Mouse (Mus musculus) liver, embryonic 15.5 days (tissue): ENCODE measurements at regions not wholly inside any gene's neighbourhood (a gene's known extent, or its start where the extent isn't known, plus 50 kb on each side); places are given as distances from the start of the nearest gene placed in this dataset.

Experiments used
- ATAC-seq: fragments of 200-750 bp; cut with Nextera tagmentation; 2 replicates; pipeline ENCODE4 v1.8.0; 2017; ENCODE audit warnings: moderate number of reproducible peaks, mild to moderate bottlenecking, moderate library complexity; ENCODE audit not compliant: insufficient read depth
- H3K27ac ChIP-seq: fragments of 300-500 bp; sonication (generic); replicated peaks from 2 replicates; pipeline ENCODE4 v1.5.1; 2015; ENCODE audit warnings: mild to moderate bottlenecking, inconsistent platforms
- H3K27me3 ChIP-seq: fragments of 300-500 bp; sonication (generic); 2 replicates; pipeline ENCODE4 v1.6.1; 2015; ENCODE audit warnings: mild to moderate bottlenecking, inconsistent platforms
- H3K36me3 ChIP-seq: fragments of 300-500 bp; sonication (generic); replicated peaks from 2 replicates; pipeline ENCODE4 v1.6.1; 2015; ENCODE audit warnings: moderate library complexity, mild to moderate bottlenecking, inconsistent platforms
- H3K4me1 ChIP-seq: fragments of 300-500 bp; sonication (generic); replicated peaks from 2 replicates; pipeline ENCODE4 v1.6.1; 2015; ENCODE audit warnings: inconsistent platforms
- H3K4me2 ChIP-seq: fragments of 300-500 bp; sonication (generic); 2 replicates; pipeline ENCODE4 v1.6.1; 2015; ENCODE audit warnings: moderate library complexity, mild to moderate bottlenecking, inconsistent platforms
- H3K4me3 ChIP-seq: fragments of 300-500 bp; sonication (generic); replicated peaks from 2 replicates; pipeline ENCODE4 v1.5.1; 2015; ENCODE audit warnings: mild to moderate bottlenecking, inconsistent platforms
- H3K9ac ChIP-seq: fragments of 300-500 bp; sonication (generic); 2 replicates; pipeline ENCODE4 v1.6.1; 2015; ENCODE audit warnings: moderate library complexity, mild to moderate bottlenecking, inconsistent platforms
- H3K9me3 ChIP-seq: fragments of 300-500 bp; sonication (generic); replicated peaks from 2 replicates; pipeline ENCODE4 v1.6.1; 2016; ENCODE audit warnings: inconsistent platforms
- WGBS: fragments of 180-500 bp; shearing (Covaris S2); methylation state at CpG from one replicate; pipeline ENCODE4 v1.1.7; 2015; ENCODE audit warnings: mixed read lengths; ENCODE audit not compliant: insufficient replicate concordance; 5-methylcytosine and 5-hydroxymethylcytosine counted together

- no peak overlapping the region for H3K27ac ChIP-seq
- H3K9me3 ChIP-seq, result no peaks in the 10 kb centered on the region
- no peak overlapping the region for H3K4me3 ChIP-seq
- no peak overlapping the region for H3K9ac ChIP-seq
- WGBS, result 72% methylated on average over 6 of the region's 6 CpGs
- H3K36me3 ChIP-seq, result no peaks in the 10 kb centered on the region
- H3K4me1 ChIP-seq, result no peaks in the 10 kb centered on the region
- no peak overlapping the region for H3K4me2 ChIP-seq
- no peak for ATAC-seq
- no peaks in the 10 kb centered on the region for H3K27me3 ChIP-seq
Observed at GRCm38 (mm10) chr11:113009376-113009775, 227.4 kb downstream of the Sox9 start.

GRCm38 (mm10) chr11:113010906-113011305 is 228.9 kb downstream of the Sox9 start:
- H3K9me3 ChIP-seq, result no peaks in the 10 kb centered on the region
- WGBS, result 71% methylated on average over 5 of the region's 5 CpGs

DNA sequence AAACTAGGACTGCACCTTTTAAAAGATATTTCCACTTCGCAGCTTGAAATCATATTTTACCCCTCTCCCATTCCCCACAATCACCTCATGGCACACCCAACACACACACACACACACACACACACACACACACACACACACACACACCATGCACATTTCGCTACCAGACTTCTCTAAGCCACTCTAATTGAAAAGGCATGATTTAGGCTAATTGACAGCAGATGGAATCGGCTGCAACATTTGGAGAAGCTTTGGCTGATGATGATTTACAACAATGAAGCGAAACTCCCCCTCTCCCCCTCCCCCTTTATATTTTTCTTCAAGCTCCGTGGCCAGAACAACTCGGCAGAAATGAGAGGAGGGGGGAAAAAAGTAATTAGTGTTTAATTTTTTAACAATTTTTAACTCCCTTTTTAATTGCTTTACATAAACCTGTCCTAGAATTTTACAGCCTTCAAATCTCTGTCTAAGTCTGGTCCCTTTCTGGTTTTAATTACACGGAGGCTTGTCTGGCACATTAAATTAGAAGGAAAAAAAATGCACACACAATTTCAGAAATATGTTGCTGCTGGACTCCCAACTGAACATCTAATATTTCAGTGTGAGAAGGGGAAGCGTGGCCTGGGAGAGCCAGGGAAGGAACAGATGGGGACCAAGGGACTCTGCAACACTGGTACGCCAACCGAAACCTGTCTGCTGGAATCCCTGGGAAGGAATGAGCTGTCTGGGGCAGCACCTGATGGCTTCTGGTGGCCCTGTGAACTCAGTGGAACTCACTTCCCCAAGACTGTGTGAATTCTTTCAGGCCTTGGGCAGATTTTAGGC is 232.4 kb downstream of the Sox9 start:
- no peaks in the 10 kb centered on the region for H3K9me3 ChIP-seq
- H3K36me3 ChIP-seq, result no peaks in the 10 kb centered on the region
- WGBS, result 58% methylated on average over 10 of the region's 10 CpGs
- no peak overlapping the region for H3K9ac ChIP-seq
- no peaks in the 10 kb centered on the region for H3K4me1 ChIP-seq
- H3K27ac ChIP-seq, result no peak overlapping the region
- no peaks in the 10 kb centered on the region for H3K27me3 ChIP-seq
- H3K4me3 ChIP-seq, result no peak overlapping the region
- no peak for ATAC-seq
- H3K4me2 ChIP-seq, result no peak overlapping the region

More at GRCm38 (mm10) chr11:113010906-113011305, 228.9 kb downstream of the Sox9 start:
- Histone ChIP-seq H3K27me3 (no peaks in the 10 kb centered on the region), H3K4me1 (no peaks in the 10 kb centered on the region), H3K4me2 (no peak overlapping the region), H3K4me3 (no peak overlapping the region), H3K9ac (no peak overlapping the region), H3K27ac (no peak overlapping the region), H3K36me3 (no peaks in the 10 kb centered on the region)
- ATAC-seq, result no peak

DNA sequence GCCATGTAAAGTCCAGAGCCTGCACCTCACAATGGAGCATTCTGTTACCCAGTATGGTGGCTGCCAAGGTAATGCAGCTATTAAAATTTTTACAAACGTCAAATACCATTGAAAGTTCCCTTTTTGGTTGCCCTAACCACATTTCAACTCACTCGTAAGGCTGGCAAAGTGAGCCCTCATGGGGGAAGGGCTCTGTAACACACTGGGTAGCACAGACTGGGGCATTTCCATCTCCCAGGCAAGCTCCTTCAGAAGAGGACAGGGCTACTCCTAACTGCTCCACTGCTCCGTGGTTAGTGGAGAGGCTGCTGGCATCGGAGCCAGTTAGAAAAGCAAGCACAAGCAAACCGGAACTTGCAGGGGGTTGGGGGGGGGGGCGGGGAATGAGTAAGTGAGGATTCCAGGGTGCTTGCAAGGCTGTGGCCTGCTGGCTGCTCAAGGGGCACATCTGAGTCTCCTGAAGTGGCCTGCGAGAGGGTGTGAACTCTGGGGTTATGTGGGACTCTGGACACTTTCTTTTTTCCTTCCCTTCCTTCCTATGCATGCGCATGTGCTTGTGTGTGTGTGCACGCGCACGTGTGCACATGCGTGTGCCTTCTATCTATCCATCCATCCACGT is 233.8 kb downstream of the Sox9 start:
- Histone ChIP-seq H3K4me3 (no peak overlapping the region), H3K4me2 (no peak overlapping the region), H3K9ac (no peak overlapping the region), H3K27ac (no peak overlapping the region), H3K9me3 (no peaks in the 10 kb centered on the region), H3K4me1 (no peaks in the 10 kb centered on the region), H3K36me3 (no peaks in the 10 kb centered on the region), H3K27me3 (no peaks in the 10 kb centered on the region)
- 43% methylated on average over 13 of the region's 13 CpGs for whole genome bisulfite sequencing
- no peak for ATAC-seq

GRCm38 (mm10) chr11:113016801-113017715 is 235.0 kb downstream of the Sox9 start:
- no peaks in the 10 kb centered on the region for H3K4me1 ChIP-seq
- 63% methylated on average over 7 of the region's 7 CpGs for WGBS
- H3K9ac ChIP-seq, result no peak overlapping the region
- H3K4me2 ChIP-seq, result no peak overlapping the region
- no peaks in the 10 kb centered on the region for H3K27me3 ChIP-seq
- no peaks in the 10 kb centered on the region for H3K9me3 ChIP-seq
- H3K27ac ChIP-seq, result no peak overlapping the region
- no peaks in the 10 kb centered on the region for H3K36me3 ChIP-seq
- no peak for ATAC-seq
- H3K4me3 ChIP-seq, result no peak overlapping the region

DNA sequence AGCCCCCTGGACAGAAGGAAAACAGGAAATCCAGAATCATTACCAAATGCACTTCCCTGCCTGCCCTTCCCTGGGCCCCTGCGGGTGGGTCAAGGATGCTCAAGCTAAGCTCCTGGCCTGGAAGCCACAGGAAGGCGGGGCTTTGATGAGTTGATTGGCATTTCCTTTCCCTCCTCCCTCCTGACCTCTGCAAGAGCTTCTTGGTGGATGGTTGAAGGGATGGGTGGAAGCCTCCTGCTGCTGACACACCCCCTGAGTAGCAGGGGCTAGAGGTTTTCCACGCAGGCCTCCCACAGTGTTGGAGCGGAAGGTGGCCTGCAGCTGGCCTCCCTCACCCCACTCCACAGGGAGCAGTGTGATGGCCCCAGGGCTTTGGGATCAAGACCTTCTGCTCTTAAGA is 239.5 kb downstream of the Sox9 start:
- no peak overlapping the region for H3K9ac ChIP-seq
- no peak overlapping the region for H3K4me3 ChIP-seq
- no peak for ATAC-seq
- H3K9me3 ChIP-seq, result no peaks in the 10 kb centered on the region
- H3K27ac ChIP-seq, result no peak overlapping the region
- H3K36me3 ChIP-seq, result no peaks in the 10 kb centered on the region
- H3K4me2 ChIP-seq, result no peak overlapping the region
- no peaks in the 10 kb centered on the region for H3K27me3 ChIP-seq
- no peaks in the 10 kb centered on the region for H3K4me1 ChIP-seq
- whole genome bisulfite sequencing, result 40% methylated on average over 4 of the region's 4 CpGs

DNA sequence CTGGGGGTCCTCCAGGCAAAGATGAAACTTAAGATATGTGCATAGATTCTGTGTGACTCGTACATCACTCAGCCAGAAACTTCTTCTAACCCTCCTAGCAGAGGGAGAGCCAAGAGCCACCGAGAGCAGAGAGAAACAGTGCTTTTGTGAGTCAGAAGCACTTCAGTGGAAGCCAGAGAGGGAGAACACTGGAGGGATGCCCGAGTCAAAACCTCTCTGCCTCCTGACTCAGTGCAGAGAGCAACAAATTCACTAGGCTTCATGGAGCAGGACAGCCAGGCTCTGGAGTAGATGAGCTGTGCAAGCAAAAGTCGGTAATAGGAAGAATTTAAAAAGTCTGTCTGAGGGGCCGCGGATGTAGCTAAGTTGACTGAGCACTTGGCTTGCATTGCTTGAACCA is 245.0 kb downstream of the Sox9 start:
- no peak overlapping the region for H3K4me3 ChIP-seq
- ATAC-seq, result no peak
- no peak overlapping the region for H3K9ac ChIP-seq
- no peaks in the 10 kb centered on the region for H3K27me3 ChIP-seq
- H3K27ac ChIP-seq, result no peak overlapping the region
- H3K4me1 ChIP-seq, result no peaks in the 10 kb centered on the region
- H3K9me3 ChIP-seq, result no peaks in the 10 kb centered on the region
- no peak overlapping the region for H3K4me2 ChIP-seq
- H3K36me3 ChIP-seq, result no peaks in the 10 kb centered on the region
- 56% methylated on average over 6 of the region's 6 CpGs for WGBS

DNA sequence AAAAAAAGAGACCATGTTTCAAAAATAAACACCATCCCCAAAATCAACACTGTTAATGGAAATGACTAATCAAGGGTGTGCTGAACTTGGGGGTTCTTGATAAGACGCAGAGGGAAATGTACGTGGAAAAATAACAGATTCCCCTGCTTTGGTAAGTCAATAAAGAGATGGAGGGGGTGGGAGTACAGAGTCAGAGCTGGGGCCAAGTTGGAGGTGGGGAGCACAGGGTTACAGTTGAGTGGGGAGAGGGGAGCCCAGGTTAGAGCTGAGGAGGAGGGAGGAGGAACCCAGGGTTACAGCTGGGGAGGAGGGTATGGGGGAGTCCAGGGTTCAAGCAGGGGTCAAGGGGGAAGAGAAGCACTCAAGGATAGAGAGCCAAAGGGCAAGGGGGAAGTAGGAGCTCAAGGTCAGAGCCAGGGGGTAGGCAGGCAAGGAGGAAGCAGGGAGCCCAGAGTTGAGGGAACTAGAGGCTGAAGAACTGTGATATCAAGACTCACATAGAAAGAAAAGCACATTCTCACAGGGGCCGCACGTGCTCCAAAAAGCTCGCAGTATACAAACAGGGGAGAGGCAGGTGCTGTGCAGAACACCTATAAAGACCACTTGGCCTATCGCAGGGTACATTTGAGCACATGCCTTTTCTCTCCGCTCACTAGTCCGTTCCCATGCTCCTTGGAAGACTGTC is 246.4 kb downstream of the Sox9 start:
- Histone ChIP-seq H3K9me3 (no peaks in the 10 kb centered on the region), H3K4me2 (no peak overlapping the region), H3K36me3 (no peaks in the 10 kb centered on the region), H3K4me3 (no peak overlapping the region), H3K4me1 (no peaks in the 10 kb centered on the region), H3K27ac (no peak overlapping the region), H3K27me3 (no peaks in the 10 kb centered on the region), H3K9ac (no peak overlapping the region)
- no peak for ATAC-seq
- WGBS, result 70% methylated on average over 8 of the region's 8 CpGs

DNA sequence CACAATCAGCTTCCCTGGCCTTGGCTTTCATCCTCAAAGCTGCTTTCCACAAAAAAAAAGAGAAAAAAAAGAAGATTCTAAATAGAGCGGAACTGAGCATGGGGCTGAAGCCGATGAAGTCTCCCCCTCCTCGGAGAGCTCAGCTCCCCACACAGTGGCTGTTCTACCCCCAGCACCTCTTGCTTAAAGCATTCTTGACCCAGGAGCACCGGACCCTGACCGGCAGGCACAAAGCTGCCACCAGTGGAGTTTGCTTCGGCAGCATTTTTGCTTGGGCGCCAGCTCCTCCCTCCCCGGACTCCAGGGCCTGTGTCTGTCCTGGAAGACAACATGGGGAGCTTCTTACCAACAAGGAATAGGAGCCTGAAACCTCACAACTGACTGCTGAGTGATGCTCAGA is 249.4 kb downstream of the Sox9 start:
- no peak for ATAC-seq
- Histone ChIP-seq H3K4me1 (no peaks in the 10 kb centered on the region), H3K36me3 (no peaks in the 10 kb centered on the region)

DNA sequence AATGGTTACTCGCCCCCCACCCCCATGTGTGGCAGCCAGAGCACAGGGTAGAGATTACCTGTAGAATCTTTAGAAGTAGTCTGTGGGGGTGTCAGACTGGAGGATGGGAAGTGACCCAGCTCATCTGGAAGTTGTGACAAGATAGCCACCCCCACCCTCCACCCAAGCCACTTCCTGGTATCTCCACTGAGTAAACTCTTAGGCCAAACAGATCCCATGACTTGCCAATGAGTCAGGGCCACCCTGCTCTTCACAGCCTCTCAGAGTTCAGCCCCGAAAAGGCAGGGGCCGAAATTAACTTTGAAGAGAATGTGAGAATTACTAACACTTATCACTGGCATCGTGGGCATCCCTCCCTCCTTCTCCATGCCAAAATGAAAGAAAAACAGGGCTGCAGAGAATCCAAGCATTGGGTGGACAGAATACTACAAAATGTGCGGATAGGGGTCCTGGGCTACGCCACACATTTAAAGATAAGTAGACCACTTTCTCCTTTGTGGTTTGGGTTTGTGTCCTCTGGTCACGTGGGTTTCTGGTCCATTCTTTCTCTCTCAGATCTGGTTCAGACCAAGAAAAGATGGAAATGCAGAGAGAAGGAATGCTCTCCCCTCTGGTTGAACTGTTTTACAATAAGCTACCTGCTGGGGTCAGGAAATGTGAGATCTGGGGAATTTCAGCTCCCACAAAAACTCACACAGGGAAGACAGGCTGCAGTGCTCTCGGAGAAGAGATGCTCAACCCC is 250.6 kb downstream of the Sox9 start:
- H3K27me3 ChIP-seq, result peaks cover 3% of the 10 kb centered on the region; the same call in 1 of the 2 replicates
- no peak overlapping the region for H3K9ac ChIP-seq
- no peak overlapping the region for H3K4me2 ChIP-seq
- no peak overlapping the region for H3K27ac ChIP-seq
- no peaks in the 10 kb centered on the region for H3K36me3 ChIP-seq
- WGBS, result 45% methylated on average over 8 of the region's 8 CpGs
- ATAC-seq, result no peak
- no peak overlapping the region for H3K4me3 ChIP-seq
- no peaks in the 10 kb centered on the region for H3K9me3 ChIP-seq
- no peaks in the 10 kb centered on the region for H3K4me1 ChIP-seq

More for the DNA sequence above, 249.4 kb downstream of the Sox9 start:
- H3K9me3 ChIP-seq, result no peaks in the 10 kb centered on the region
- H3K27me3 ChIP-seq, result peaks cover 3% of the 10 kb centered on the region; the same call in 1 of the 2 replicates
- H3K4me3 ChIP-seq, result no peak overlapping the region
- no peak overlapping the region for H3K4me2 ChIP-seq
- H3K27ac ChIP-seq, result no peak overlapping the region
- H3K9ac ChIP-seq, result no peak overlapping the region
- WGBS, result 81% methylated on average over 8 of the region's 8 CpGs
